Mouse (Mus musculus) cortical plate, adult 2 months (tissue): ENCODE measurements around the gene Olfr71.

ENCODE experiments used
- CTCF ChIP-seq: fragments of 200-500 bp; IDR thresholded peaks from 2 replicates; pipeline ENCODE4 v1.5.1; 2011; ENCODE audit warnings: mild to moderate bottlenecking, control low read depth, low read length; ENCODE audit not compliant: insufficient read depth; ENCODE audit errors: extremely low read depth
- POLR2A ChIP-seq: fragments of 200-500 bp; IDR thresholded peaks from 2 replicates; pipeline ENCODE4 v1.6.1; 2011; ENCODE audit warnings: mild to moderate bottlenecking, low read length, control low read depth; ENCODE audit not compliant: insufficient read depth; ENCODE audit errors: extremely low read depth

GRCm38 (mm10) chr4:43737144-43737543 is 27.1 kb upstream of the Olfr71 start:
- TF ChIP-seq CTCF (no peak), POLR2A (no peak)
